Mouse (Mus musculus): ENCODE results near the gene Smyd3.

Gene Smyd3

GRCm38 (mm10) chr1:179373911-179374310, 143.9 kb downstream of the Smyd3 start:
- ChIA-PET CTCF (no interaction called here), POLR2A (interaction anchor here (0.5 to 2.0 kb wide), 6 partner anchors 10 to 146 kb away, joined by 3 to 5 read pairs (median 5); no protein-coding TSS in a partner anchor)

- ChIA-PET POLR2A (interaction anchor here in 1 of 4 experiments (0.6 to 1.6 kb wide), 2 partner anchors 24 to 1157 kb away, joined by 3 read pairs; no protein-coding TSS in a partner anchor), CTCF (no interaction called here)
These were observed 146.7 kb downstream of the Smyd3 start for GRCm38 (mm10) chr1:179371191-179371590.

DNA sequence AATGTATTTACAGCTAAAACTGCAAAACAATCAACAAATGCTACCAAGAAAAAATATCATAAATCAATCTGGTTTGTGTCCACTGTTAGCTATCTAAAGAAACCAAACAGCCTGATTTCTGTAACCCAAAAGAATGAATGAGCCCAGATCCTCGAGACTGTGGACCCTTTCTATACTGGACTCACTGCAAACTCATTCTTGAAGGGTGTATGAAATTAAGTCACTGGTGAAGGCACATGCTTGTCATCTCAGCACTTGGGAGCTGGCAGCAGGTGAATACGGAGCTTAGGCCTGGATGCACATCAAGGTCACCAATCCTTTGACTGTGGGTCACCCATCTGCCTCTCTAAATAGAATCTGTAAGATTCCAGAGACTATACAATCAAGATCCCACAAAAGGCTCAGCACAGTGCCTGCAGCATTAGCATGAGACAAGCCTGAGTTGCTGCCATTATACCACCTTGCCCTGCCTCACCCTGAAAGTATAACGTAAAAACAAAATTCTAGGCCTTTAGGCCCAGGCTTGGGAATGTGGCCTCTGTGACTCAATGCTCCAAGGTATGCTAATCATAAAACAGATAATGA, 149.3 kb downstream of the Smyd3 start:
- ChIA-PET POLR2A (interaction anchor here in 2 of 4 experiments (0.7 to 1.8 kb wide), 6 partner anchors 12 to 39 kb away, joined by 3 to 6 read pairs (median 4); no protein-coding TSS in a partner anchor), CTCF (no interaction called here)

DNA sequence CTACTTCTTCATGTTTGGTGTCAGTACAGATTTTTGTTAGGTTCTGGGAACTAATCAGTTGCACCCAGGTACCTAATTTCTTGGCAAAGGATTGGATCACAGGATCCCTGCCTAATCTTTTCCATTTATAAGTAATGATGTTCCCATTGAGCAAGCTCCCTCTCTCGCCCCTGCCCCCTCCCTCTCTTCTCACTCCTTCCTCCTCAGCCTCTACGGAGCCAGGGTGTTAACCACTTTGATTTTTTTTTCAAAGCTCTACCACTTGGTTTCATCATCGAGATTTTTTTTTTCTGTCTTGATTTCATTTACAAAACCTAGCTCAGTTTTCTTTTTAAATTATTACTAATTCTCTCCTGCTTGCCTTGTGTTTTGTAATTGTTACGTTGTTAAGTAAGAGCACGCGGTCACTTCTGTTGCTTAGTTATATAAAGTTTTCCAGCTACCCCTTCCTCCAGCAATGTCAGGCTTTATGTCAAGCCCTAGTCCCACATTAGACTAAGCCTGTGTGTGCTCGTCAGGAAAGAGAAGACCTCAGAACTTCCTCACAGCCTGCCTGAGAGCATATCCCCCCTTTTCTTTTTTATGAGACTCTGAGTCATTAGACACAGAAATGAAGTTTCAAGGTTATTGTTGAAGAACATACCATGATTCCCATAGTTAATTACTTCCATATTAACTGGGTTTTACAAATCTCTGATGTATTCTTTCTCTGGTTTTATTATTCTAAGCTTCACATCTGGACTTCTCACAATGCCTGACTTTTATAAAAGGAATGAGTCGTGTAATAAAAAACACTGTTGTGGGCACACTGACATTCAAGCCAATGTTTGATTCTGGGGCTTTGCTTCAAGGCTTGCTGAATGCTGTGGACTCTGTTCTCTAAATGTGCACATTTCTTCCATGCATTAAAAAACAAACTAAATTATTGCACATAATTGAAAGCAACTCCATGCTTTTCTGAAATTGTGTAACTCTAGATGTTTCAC, 156.1 kb downstream of the Smyd3 start:
- POLR2A ChIA-PET = interaction anchor here in 2 of 4 experiments (0.6 to 2.0 kb wide), 6 partner anchors 13 to 632 kb away, joined by 3 to 7 read pairs (median 4); no protein-coding TSS in a partner anchor
- CTCF ChIA-PET = interaction anchor here in 1 of 4 experiments (0.7 kb wide), 1 partner anchor 511 kb away, joined by 3 read pairs; no protein-coding TSS in a partner anchor

DNA sequence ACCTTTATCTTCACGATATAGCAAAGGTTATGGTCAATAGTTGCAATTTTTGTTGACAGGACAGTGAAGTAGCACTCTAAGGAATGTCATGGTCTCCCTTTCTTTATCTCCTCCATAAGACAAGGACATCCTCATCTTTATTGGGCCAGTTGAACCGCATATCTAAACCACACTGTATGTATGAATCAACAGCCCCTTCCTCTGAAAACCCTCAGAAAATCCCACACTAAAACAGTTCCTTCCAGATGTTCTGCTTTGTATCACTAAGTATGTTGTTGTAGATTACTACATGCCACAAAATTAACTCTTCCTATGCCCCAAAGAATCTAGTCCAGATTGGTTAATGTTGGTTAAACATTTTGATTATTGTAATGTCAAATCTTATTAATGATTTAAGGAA, 160.7 kb downstream of the Smyd3 start:
- CTCF ChIA-PET = no interaction called here

GRCm38 (mm10) chr1:179354250-179354649, 163.6 kb downstream of the Smyd3 start:
- CTCF ChIA-PET = no interaction called here
- POLR2A ChIA-PET = no interaction called here

More for the DNA sequence above, 160.7 kb downstream of the Smyd3 start:
- POLR2A ChIA-PET = interaction anchor here in 1 of 4 experiments (0.8 to 1.0 kb wide), 2 partner anchors 12 to 61 kb away, joined by 3 read pairs; no protein-coding TSS in a partner anchor

GRCm38 (mm10) chr1:179345318-179345925, 172.4 kb downstream of the Smyd3 start:
- ChIA-PET CTCF (no interaction called here), POLR2A (interaction anchor here in 2 of 4 experiments (0.6 to 1.8 kb wide), 3 partner anchors 11 to 16 kb away, joined by 3 to 7 read pairs (median 5); no protein-coding TSS in a partner anchor)

DNA sequence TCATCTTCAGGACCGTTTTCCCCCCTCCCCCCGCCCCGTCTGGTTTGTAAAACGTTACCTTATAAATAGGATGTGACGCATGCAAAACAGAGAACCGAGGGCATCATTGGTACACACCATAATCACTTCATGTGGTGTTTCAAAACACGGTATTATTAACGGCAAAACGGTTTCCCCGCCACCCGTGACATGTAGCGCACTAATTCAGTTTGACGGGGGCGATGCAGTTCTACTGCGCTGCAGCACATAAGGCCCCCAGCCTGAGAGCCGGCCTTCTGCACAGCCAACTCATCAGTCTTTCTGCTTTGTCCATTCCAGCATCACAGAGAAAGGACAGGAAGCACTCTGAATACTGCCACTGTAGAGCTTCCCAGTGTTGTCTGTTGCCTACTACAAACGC, 174.4 kb downstream of the Smyd3 start:
- CTCF ChIA-PET = no interaction called here
- POLR2A ChIA-PET = no interaction called here

GRCm38 (mm10) chr1:179341589-179341988, 176.3 kb downstream of the Smyd3 start:
- ChIA-PET POLR2A (interaction anchor here in 1 of 4 experiments (1.5 kb wide), 1 partner anchor 11 kb away, joined by 5 read pairs; no protein-coding TSS in a partner anchor), CTCF (interaction anchor here in 1 of 4 experiments (1.1 kb wide), 1 partner anchor 110 kb away, joined by 4 read pairs; no protein-coding TSS in a partner anchor)

DNA sequence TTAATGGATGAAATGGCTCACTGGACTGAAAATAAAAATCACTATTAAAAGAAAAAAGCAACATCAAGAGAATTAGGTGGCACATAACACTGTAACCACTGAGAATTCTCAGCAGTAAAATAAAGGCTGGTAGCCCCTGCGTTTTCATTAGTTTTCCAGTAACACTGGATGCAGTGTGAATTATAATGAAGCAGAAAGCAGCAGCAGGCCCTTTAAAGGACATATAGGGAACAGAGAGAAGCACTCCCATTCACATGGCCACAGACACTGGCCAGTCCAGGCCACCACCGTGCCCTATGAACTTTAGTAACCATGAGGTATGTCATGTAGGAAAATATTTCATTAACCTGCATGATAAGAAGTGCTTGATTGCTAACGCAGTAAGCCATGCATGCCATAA, 178.8 kb downstream of the Smyd3 start:
- CTCF ChIA-PET = no interaction called here
- POLR2A ChIA-PET = no interaction called here

- ChIA-PET CTCF (no interaction called here), POLR2A (interaction anchor here in 1 of 4 experiments (0.9 kb wide), 1 partner anchor 10 kb away, joined by 3 read pairs; no protein-coding TSS in a partner anchor)
These were observed 180.3 kb downstream of the Smyd3 start for GRCm38 (mm10) chr1:179337529-179337928.

GRCm38 (mm10) chr1:179326965-179327308, 190.9 kb downstream of the Smyd3 start:
- CTCF ChIA-PET = no interaction called here
- POLR2A ChIA-PET = no interaction called here

- CTCF ChIA-PET = no interaction called here
- POLR2A ChIA-PET = no interaction called here
These were observed 191.4 kb downstream of the Smyd3 start for GRCm38 (mm10) chr1:179326262-179326964.

DNA sequence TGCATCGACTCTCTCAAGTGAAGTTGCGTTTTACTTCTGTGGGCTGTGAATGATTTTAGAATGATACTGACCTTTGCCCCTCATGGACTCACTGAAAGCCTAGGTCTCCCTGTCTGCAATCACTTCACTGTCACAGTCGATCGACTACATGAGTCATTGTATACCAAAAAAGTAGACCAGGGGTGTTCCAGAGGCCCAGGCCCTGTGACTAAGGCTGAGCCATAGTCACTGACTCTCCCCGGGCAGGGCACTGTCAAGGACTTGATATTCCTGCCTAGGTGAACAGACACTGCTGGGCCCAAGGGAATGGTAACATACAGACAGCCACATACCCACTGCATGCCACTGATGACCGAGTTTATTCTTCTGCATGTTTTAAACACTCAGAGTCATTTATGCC, 193.6 kb downstream of the Smyd3 start:
- POLR2A ChIA-PET = interaction anchor here in 1 of 4 experiments (1.0 to 1.2 kb wide), 2 partner anchors 10 to 55 kb away, joined by 3 read pairs; no protein-coding TSS in a partner anchor
- CTCF ChIA-PET = no interaction called here

GRCm38 (mm10) chr1:179313618-179314017, 204.2 kb downstream of the Smyd3 start:
- POLR2A ChIA-PET = interaction anchor here in 2 of 4 experiments (0.6 to 0.7 kb wide), 2 partner anchors 137 to 471 kb away, joined by 3 to 7 read pairs; no protein-coding TSS in a partner anchor
- CTCF ChIA-PET = no interaction called here

DNA sequence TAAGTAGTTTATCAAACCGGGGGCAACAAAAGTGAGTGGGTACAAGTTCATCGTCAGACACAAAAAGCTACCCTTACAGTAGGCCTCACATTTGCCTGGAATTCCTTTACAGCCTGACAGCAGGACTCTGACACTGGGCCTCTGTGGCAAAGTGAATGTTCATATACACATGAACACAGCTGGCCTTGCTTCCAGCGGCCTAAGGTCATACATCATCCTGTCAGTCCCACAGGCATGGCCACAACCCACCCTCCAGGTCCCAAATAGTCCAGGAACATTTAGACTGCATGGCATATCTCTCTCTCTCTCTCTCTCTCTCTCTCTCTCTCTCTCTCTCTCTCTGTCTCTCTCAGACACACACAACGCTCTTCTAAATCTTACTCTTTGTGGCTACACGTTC, 208.4 kb downstream of the Smyd3 start:
- CTCF ChIA-PET = interaction anchor here in 2 of 4 experiments (0.7 to 1.5 kb wide), 2 partner anchors 141 to 623 kb away, joined by 3 read pairs; no protein-coding TSS in a partner anchor
- POLR2A ChIA-PET = interaction anchor here in 1 of 4 experiments (0.7 to 1.2 kb wide), 6 partner anchors 16 to 1498 kb away, joined by 3 to 5 read pairs (median 4); no protein-coding TSS in a partner anchor

DNA sequence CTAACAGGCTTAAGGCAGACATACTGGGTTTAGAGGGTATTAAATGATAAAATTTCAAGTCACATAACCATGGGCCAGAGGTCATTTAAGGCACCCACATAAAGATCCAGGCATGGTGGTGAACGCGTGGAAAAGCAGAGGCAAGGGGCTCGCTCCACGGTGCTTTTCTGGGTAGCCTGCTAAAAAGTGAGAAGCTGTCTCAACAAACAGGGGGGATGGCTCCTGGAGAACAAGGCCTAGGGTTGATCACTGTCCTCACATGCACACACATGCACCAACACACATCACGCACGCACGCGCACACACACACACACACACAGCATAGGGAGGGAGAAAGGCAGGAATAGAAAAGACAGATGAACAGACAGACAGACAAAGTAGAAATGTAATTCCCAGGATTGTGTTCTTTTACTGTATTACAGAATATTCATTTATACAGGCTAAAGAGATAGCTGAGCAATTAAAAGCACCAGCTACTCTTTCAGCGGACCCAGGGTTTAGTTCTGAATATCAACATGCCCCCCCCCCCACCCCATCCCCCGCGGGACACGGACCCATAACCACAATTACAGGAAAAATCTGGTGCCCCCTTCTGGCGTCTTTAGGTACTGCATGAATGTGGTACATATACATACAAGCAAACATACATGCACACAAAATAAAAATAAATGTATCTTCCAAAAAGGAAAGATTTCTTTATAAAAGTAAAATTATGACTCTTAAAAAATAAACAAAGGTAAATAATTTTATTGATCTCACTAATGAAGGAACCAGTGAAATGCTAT, 215.2 kb downstream of the Smyd3 start:
- CTCF ChIA-PET = interaction anchor here in 2 of 4 experiments (0.6 to 1.9 kb wide), 3 partner anchors 24 to 236 kb away, joined by 5 to 8 read pairs (median 5); no protein-coding TSS in a partner anchor
- POLR2A ChIA-PET = interaction anchor here in 1 of 4 experiments (0.6 kb wide), 1 partner anchor 601 kb away, joined by 3 read pairs; no protein-coding TSS in a partner anchor

DNA sequence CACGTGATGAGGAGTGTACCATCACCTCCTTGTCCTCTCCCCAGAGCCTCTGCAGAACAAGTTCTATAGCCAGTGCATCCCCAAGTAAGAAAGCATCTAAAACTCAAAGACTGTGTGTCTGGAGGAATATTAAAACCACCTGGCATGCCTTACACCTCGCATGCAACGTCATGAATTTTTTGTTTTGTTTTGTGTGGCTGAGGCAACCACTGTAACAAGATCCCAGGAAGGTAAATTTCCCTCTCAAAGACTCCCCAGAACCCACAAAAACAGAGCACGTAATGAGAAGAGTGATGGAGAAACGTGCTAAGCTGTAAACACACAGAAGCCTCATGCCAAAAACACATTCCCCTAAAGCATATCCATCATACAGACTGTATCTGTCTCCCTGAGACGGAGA, 222.2 kb downstream of the Smyd3 start:
- ChIA-PET POLR2A (interaction anchor here in 1 of 4 experiments (1.6 kb wide), 1 partner anchor 8 kb away, joined by 3 read pairs; no protein-coding TSS in a partner anchor), CTCF (no interaction called here)
